Mouse (Mus musculus) adrenal gland, postnatal 4 days (tissue): ENCODE results near the gene Mylk. TPM values are rescaled to one million over a fixed set of nuclear protein-coding genes. Genes with fewer than 3 reads are reported as not detected.

ENCODE experiments used
- total RNA-seq, 2 experiments: library from RNA; stranded (reverse); gene quantifications; 2 replicates each; pipeline ENCODE4 v1.2.3; 2021

Gene Mylk
- total RNA-seq, 2 experiments from 2014 or later, result 50.8 to 66.3 TPM

Other genes starting within 250 kb of the Mylk start
- gene Kalrn, start 171.7 kb upstream of the Mylk start, total RNA-seq, result 10 to 100 TPM; 23.0 to 24.1 TPM
- gene Ropn1, start 95.3 kb upstream of the Mylk start, total RNA-seq, result not detected
- 1 to 10 TPM; 8.3 to 9.6 TPM for gene Ccdc14, start 54.6 kb upstream of the Mylk start, total RNA-seq